Mouse (Mus musculus): Measurements from ENCODE around the gene Yipf2.

Yipf2 gene

DNA sequence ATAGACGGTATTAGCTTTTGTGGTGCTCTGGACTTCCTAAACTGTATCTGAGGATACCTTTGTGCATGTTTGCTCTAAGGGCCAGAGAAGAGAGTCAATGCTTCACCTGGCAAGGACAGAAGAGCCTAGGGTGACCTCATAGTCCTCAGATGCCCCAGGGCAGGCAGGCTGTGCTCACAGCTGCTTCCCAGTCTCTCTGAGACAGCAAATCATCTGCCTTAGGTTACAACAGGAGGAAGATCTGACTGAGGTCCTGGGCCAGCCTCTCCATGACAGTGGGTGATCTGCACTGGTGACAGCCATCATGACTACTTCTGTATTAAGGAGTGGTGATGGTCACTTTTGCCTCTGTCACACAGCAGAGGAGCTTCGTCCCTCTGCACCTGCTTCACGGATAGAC is 33.5 kb downstream of the Yipf2 start:
- CTCF ChIA-PET = no interaction called here

DNA sequence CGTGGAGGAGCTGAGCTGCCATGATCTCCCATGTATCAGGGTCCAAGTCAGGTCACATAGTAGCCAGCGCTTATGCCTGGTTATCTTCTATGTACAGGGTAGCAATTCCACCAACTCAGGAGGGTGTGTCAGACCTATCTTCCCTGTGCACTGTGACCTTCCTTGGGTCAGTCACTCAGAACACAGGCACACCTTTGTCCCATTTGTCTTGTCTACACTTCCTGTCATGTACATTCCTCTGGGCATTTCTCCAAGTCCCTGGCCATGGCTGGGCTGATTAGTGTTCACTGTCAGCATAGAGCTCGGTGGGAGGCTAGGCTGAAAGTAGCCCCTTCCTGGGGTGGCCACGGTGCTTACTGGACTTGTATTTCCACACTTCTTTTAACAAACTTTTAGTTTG is 34.3 kb downstream of the Yipf2 start:
- CTCF ChIA-PET = no interaction called here

DNA sequence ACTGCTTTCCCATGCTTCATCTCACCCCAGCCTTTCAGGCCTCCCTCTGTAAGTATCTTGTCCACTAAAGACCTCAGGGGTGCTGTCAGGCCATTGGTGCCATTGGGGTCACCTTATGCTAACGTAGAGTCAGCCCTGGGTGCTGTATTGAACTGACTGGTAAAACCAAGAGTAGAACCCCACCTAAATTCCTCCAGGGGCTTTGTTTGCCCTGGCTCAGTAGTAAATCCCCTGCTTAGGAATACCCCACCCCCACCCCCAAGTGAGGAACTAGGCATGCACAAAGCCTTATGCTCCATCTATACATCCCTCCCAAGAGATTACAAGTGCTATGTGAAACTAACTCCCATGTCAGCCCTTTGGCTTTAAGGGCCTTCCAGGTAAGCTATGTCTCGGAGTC is 35.1 kb downstream of the Yipf2 start:
- CTCF ChIA-PET = no interaction called here

DNA sequence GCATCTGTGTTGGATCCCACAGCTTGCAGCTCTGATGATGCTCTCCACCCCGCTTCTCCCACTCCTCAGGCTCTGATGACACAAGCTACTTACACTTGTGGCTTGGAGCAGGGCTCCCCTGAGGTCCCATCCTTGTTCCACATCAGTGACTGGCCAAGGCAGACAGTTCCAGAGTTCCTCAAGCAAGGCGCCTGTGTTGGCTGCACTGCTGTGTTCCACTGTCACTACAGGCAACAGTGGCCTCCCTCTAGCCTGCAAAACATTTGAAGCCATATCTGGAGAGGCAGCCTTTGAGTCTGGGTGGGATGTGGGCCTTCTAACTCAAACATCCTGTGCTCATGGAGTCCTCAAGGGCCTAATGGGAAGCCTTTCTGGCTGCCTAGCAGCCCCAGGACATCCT is 35.6 kb downstream of the Yipf2 start:
- CTCF ChIA-PET = no interaction called here

DNA sequence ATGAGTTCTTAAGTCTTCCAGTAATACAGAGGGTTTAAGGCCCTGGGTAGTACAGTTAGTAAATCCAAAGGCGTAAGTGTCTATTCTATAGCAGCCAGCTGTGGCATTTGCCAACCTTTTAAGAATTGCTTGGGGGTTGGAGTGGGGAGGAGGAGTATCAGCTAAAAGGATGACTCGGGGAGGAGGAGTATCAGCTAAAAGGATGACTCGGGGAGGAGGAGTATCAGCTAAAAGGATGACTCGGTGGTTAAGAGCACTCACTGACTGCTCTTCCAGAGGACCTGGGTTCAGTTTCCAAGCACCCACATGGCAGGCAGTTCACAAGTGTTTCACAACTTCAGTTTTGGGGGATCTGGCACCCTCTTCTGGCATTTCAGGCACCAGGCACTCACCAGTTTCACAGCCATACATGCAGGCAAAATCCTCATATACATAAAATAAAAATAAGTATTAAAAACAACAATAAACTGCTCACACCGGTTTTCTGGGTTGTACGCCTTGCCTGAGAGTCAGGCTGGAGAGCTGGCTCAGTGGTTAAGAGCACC is 37.4 kb downstream of the Yipf2 start:
- CTCF ChIA-PET = no interaction called here

DNA sequence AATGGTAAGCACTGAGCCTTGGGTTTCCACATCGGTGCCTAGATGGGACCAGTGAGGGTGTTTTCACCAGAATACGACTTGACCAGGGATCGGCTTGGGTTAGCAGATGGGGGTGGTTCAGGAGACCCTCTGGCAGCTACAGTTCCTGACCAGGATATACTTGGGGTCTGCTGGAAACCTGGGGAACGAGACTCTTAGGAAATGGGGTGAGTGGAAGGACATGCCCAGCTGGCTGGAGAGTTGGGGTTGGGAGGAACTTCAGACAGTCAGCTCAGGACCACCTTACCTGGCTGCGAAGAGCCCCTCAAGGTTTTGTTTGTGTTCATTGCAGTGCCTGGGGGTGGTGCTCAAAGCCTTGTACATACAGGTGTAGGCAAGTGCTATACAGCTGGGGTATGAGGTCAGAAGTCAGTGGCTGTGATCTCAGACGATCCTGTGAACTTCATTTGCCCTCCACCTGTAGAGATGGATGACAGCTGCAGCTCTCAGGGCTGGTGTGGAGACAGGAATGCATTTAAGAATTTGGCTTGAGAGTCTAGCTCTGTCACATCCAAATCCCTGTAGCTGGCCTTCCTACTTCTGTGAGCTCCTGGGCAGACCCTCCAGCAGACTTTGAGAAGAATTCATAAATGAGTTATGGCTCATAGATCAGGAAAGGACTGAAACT is 38.9 kb downstream of the Yipf2 start:
- CTCF ChIA-PET = no interaction called here

DNA sequence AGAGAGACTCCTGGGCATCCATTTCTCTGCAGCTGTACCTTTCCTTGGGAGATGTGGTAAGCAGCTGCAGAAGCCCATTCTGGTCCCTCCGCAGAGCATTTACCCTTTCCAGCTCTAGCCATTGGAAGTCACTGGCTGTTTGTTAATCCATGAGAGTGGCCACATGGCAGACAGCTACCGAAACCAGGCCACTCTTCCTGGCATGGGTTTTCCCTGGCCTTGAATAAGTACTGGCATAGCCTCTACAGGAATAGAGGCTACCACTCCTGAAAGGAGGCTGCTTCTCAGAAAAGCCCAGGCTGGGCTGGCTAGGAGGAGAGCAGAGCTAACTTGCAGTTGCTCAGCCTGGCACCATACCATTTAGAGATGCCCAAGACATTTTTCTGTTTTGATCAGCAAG is 41.6 kb downstream of the Yipf2 start:
- CTCF ChIA-PET = no interaction called here

DNA sequence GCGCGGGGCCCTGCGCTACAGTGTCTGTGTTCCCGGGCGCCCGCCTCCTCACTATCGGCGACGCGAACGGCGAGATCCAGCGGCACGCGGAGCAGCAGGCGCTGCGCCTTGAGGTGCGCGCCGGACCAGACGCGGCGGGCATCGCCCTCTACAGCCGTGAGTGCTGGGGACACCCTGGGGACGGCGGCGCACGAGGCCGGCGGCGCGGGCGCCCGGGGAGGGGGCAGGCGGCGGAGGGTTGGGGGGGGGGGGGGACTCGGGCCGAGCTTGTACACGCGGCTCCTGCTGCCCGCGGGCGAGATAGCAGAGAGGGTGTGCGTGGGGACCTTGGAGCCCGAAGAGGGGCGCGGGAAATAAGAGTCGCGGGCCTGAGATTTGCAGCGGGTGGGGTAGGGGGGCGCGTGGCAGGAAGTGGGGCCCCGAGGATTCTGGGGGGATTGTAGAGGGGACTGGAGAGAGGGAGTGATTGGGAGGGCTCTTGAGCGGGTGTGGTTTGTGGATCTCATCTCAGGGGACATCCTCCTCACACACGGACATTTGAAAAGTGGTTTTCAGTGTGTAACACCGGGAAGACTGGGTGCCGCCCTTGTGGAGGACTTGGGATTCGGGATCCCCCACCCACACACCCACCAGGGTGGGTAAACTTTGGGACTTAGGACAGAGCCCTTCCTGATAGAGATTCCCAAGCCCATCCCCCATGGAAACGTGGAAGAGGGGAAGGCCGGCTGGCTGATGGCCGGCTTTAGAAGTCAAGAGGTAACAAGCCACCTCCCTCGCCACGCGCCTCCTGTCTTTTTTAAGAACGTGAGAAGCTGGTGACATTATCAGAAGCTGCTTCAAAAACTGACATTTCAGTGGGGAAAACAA is 45.3 kb downstream of the Yipf2 start:
- CTCF ChIA-PET = interaction anchor here (0.9 to 1.3 kb wide), 2 partner anchors 10 to 45 kb away, joined by 3 to 4 read pairs; partner anchors contain the start of genes Timm29 and Yipf2

DNA sequence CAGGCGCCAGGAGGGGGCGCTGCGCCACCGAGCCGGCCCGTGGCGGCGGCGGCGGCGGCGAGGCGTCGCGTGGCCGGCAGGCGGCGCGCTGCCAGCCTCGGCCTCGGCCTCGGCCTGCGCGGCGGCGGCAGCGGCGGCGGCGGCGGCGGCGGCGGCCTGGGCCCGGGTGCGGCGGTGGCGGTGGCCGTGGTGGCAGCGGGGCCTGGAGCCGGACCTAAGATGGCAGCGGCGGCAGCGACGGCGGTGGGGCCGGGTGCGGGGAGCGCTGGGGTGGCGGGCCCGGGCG is 45.9 kb downstream of the Yipf2 start, which contains the start of gene Carm1:
Gene Carm1, plus strand, starts transcription at position 106 of the 286 bp plus-strand sequence.
- CTCF ChIA-PET = interaction anchor here (0.9 to 1.3 kb wide), 2 partner anchors 9 to 46 kb away, joined by 3 to 4 read pairs; partner anchors contain the start of genes Timm29 and Yipf2

DNA sequence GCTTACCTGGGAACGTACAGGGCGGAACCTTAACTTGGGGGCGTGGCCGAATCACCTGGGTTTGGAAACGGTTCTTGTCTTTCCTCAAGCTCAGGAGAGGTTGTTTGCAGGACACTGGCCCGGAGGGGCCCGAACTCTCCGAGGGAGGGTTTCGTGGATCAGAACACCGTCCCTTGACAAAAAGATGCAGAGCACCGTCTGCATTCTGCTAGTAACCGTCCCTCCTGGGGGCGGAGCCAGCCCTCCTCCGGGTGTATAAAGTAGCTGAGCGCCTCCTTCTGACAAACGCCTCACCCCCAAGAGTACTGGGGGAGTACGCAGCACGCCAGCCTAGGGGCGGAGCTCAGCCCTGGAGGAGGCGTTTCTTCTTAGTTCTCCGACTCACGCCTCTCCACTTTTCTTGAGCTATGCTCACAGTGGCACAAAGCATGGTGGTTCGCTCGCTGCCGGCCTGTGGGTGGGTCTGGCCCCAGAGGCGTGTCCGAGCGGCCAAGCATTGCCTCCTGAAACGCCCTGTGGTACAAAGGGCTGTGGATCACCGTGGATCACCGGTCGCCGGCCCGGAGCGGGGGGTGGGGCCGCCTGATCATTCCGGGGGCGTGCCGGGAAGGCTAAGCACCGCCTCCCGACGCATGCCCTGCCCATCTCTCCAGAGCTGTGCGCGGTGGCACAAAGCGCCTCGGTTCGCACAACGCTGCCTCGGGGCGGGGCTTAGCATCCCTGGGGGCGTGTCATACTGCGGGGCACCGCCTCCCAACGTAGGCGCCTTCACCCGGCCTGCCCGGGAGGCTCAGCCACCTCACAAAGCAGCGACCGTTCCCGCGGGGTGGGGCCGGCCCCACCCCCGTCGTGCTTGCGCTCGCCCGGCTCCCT is 46.5 kb downstream of the Yipf2 start:
- CTCF ChIA-PET = interaction anchor here (0.9 to 1.3 kb wide), 2 partner anchors 9 to 47 kb away, joined by 3 to 4 read pairs; partner anchors contain the start of genes Timm29 and Yipf2

DNA sequence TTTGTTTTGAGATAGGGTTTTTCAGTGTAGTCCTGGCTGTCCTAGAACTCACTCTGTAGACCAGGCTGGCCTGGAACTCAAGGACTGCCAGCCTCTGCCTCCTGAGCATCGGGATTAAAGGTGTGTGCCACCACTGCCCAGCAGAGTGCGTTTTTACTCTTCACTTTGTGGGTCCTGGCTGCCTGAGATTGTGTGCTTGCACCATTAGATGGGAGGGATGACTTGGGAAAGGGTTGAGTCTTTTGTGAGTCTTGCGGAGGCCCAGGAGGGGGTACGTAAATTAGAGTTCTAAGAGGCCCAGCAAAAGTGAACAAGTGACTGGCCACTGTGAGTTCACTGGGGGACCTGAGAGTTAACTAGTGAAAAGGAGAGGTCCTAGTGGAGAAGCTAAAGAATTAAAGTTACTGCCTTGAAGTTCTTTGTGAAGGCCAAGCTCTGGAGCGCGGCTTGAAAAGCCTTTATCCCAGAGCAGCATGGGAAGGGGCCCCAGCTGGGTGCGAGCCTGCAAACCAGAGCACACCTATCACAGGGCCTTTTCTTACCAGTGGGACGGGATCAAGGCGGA is 47.2 kb downstream of the Yipf2 start:
- CTCF ChIA-PET = no interaction called here

DNA sequence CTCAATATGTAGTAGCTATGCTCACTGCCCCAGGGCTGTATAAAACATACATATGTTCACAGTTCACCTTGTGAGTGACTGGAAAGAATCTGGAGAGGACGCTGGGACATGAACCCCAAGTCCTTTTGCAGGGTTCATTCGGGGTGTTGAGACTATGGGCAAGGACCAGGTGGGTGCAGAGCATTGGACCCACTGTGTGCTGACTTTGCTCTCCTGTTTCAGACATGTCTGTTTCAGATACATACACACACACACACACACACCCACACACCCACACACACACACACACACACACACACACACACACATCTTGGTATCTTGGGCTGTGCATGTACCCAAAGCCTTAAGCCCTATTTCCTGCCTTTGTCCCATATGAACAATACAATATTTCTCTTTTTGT is 50.6 kb downstream of the Yipf2 start:
- CTCF ChIA-PET = interaction anchor here (0.8 kb wide), 1 partner anchor 166 kb away, joined by 4 read pairs; no protein-coding TSS in a partner anchor

DNA sequence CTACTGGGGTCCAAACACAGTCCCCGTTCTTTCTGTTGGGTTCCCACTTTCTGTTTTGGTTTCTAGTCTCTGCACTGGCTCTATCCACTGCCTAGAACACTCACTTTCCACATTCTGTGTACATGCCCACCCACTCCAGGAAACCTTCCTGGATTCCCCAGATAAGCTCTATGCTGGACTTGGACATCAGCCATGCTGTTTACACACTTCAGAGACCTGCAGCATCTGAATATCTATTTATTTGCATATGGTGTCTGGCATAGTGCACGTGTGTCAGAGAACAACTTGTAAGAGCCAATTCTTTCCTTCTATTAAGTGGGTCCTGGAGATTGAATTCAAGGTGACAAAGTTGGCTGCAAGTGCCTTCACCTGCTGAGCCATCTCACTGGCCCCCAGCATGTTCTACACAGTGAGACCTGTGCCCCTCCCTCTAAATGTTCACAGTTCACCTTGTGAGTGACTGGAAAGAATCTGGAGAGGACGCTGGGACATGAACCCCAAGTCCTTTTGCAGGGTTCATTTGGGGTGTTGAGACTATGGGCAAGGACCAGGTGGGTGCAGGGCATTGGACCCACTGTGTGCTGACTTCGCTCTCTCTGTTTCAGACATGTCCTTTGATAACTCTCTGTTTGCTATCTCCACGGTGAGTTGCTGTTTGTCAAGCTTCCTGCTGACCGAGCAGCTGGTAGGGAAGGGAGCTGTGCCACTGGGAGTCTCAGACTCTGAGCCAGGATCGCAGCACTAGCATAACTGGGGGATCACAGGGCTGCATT is 52.5 kb downstream of the Yipf2 start:
- CTCF ChIA-PET = no interaction called here
